Mouse (Mus musculus) megakaryocyte, embryonic 14.5 days (primary cell): ENCODE data around the gene Nudt9.

Experiments used
- FLI1 ChIP-seq: IDR thresholded peaks from 2 replicates; pipeline ENCODE4 v1.6.1; 2012; ENCODE audit warnings: low read length, inconsistent platforms, mixed read lengths
- GATA1 ChIP-seq: IDR thresholded peaks from 3 replicates; pipeline ENCODE4 v1.6.1; 2012; ENCODE audit warnings: mixed read lengths, low read length, inconsistent platforms, borderline replicate concordance

- TF ChIP-seq GATA1, result no peak
- no peak for TF ChIP-seq FLI1
Measured at GRCm38 (mm10) chr5:104002549-104003255, 43.4 kb upstream of the Nudt9 start.
